Mouse (Mus musculus) CH12.LX (cell line): Measurements from ENCODE around the gene Tanc2.

Source experiments
- HCFC1 ChIP-seq: IDR thresholded peaks from 2 replicates; pipeline ENCODE4 v1.6.1; 2012; ENCODE audit warnings: low read depth, mild to moderate bottlenecking, inconsistent platforms, low read length, improper control_type of control experiment
- POLR2A ChIP-seq: IDR thresholded peaks from 2 replicates; pipeline ENCODE4 v1.6.1; 2011; ENCODE audit warnings: low read depth, mild to moderate bottlenecking, improper control_type of control experiment, low read length
- SMC3 ChIP-seq: IDR thresholded peaks from 2 replicates; pipeline ENCODE4 v1.6.1; 2011; ENCODE audit warnings: low read depth, low read length, improper control_type of control experiment

DNA sequence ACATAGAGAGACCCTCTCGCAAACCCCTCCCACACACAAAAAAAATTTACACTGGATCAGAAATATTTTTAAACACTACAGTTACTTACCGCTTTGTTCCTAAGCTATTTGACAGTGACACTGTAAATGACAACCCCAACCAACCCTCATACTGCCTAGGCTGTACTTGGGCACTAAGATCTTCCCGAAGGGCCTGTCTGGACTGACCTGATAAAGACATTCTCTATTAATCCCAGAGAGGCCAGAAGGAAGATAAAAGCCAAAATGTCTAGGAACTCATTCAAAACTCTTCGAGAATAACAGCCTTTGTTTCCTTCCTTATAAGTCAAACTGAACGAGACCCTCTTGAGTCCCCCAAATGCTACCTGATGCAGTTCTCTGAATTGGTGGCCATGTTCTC, 331.5 kb downstream of the Tanc2 start:
- no peak for TF ChIP-seq SMC3
- TF ChIP-seq POLR2A: no peak
- no peak for TF ChIP-seq HCFC1
